Mouse (Mus musculus) kidney, adult 2 months (tissue): Measurements from ENCODE around the gene Hist1h2be.

ENCODE experiments used
- CTCF ChIP-seq: fragments of 200-500 bp; conservative IDR thresholded peaks from 2 replicates; pipeline ENCODE4 v1.5.1; 2011; ENCODE audit warnings: low read depth, mild to moderate bottlenecking, control low read depth, low read length, moderate library complexity, mixed read lengths; ENCODE audit not compliant: insufficient read depth, insufficient read length
- POLR2A ChIP-seq: fragments of 200-500 bp; IDR thresholded peaks from one replicate; pipeline ENCODE4 v1.6.1; 2011; ENCODE audit warnings: low read depth, low read length, control low read depth

GRCm38 (mm10) chr13:23595185-23595584 lies 25.7 kb downstream of the Hist1h2be start:
- TF ChIP-seq POLR2A (no peak), CTCF (no peak)
